Mouse (Mus musculus): ENCODE data around the gene Thg1l. TPM values are rescaled to one million over a fixed set of nuclear protein-coding genes. Genes with fewer than 3 reads are reported as not detected.

Thg1l gene
- polyA plus RNA-seq (2015; fragmentation: Nextera tagmentation; extraction: Ambion mirVana): 13.3 and 13.4 TPM in 2 replicates

- peak; percentile 100 for ATAC-seq
- Histone ChIP-seq H3K4me3 (replicated peaks) (peak within 1 kb of the TSS; percentile 75), H3K9ac (peak within 1 kb of the TSS; percentile 58; the same call in 1 of the 2 replicates), H3K9me3 (no peaks in the 10 kb centered on the region), H3K4me2 (replicated peaks) (peak within 1 kb of the TSS; percentile 54), H3K4me1 (replicated peaks) (0 out of 2 replicates have a peak, but pooled peaks cover 2% of the 10 kb centered on the region), H3K27me3 (replicated peaks) (no peaks in the 10 kb centered on the region), H3K27ac (peak within 1 kb of the TSS; percentile 62; the same call in 1 of the 2 replicates), H3K36me3 (peaks cover 6% of the 10 kb centered on the region; the same call in 1 of the 2 replicates)
- under 1% methylated on average over 32 of the region's 32 CpGs for WGBS
Observed at GRCm38 (mm10) chr11:45955127-45955627, at the start of gene Thg1l. Thg1l (minus strand) TSS chr11:45955494.

GRCm38 (mm10) chr11:45992087-45992486 is 36.8 kb upstream of the Thg1l start:
- Histone ChIP-seq H3K4me2 (replicated peaks) (peak overlapping the region; percentile 66), H3K9me3 (no peaks in the 10 kb centered on the region), H3K4me3 (replicated peaks) (0 out of 2 replicates have a peak overlapping the region, but pooled peaks have one; percentile 20), H3K36me3 (no peaks in the 10 kb centered on the region), H3K9ac (no peak overlapping the region), H3K4me1 (replicated peaks) (0 out of 2 replicates have a peak, but pooled peaks cover 3% of the 10 kb centered on the region), H3K27me3 (replicated peaks) (no peaks in the 10 kb centered on the region), H3K27ac (no peak overlapping the region)
- 46% methylated on average over 13 of the region's 13 CpGs for WGBS
- no peak for ATAC-seq

DNA sequence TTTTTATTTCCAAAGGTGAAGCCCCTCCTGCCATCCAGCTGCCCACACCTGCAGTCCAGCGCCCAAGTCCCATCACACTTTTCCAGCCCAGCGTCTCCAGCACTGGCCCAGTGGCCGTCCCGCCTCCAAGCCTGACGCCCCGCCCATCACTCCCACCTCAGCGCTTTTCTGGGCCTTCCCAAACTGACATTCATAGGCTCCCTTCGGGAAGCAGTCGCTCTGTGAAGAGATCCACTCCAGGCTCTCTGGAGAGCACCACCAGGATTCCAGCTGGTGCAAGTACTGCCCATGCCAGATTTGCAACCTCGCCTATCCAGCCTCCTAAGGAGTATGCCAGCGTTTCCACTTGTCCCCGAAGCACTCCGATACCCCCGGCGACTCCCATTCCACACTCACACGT is 36.3 kb upstream of the Thg1l start:
- Histone ChIP-seq H3K4me1 (replicated peaks) (0 out of 2 replicates have a peak, but pooled peaks cover 3% of the 10 kb centered on the region), H3K4me3 (replicated peaks) (peak overlapping the region; percentile 20), H3K36me3 (no peaks in the 10 kb centered on the region), H3K27ac (no peak overlapping the region), H3K4me2 (replicated peaks) (peak overlapping the region; percentile 66), H3K9ac (peak overlapping the region; percentile 18; the same call in 1 of the 2 replicates), H3K9me3 (no peaks in the 10 kb centered on the region), H3K27me3 (replicated peaks) (no peaks in the 10 kb centered on the region)
- 6% methylated on average over 16 of the region's 16 CpGs for WGBS
- 0 out of 2 replicates have a peak, but pooled peaks have one; percentile 31 for ATAC-seq

DNA sequence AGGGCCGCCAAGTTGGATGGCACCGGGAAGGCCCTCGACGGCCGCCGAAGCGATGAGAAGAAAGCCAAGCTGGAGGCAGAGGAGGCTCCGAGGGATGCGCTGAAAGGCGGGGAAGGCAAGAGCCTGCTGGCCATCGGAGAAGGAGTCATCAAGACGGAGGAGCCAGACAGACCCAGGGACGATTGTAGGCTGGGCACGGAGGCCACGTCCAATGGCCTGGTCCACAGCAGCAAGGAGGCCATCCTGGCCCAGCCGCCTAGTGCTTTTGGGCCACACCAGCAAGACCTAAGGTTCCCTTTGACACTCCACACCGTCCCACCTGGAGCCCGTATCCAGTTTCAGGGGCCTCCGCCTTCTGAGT is 25.6 kb upstream of the Thg1l start:
- Histone ChIP-seq H3K4me1 (replicated peaks) (peaks cover 7% of the 10 kb centered on the region; the same call in 1 of the 2 replicates), H3K27me3 (replicated peaks) (no peaks in the 10 kb centered on the region), H3K9me3 (no peaks in the 10 kb centered on the region), H3K36me3 (no peaks in the 10 kb centered on the region), H3K4me2 (replicated peaks) (peak overlapping the region; percentile 94), H3K9ac (peak overlapping the region; percentile 77), H3K27ac (0 out of 2 replicates have a peak overlapping the region, but pooled peaks have one; percentile 54), H3K4me3 (replicated peaks) (peak overlapping the region; percentile 71)
- ATAC-seq: peak; percentile 52
- WGBS: 41% methylated on average over 19 of the region's 19 CpGs

- peak within 1 kb of the TSS; percentile 77 for H3K9ac ChIP-seq
- no peaks in the 10 kb centered on the region for H3K27me3 ChIP-seq (replicated peaks)
- no peaks in the 10 kb centered on the region for H3K9me3 ChIP-seq
- H3K4me1 ChIP-seq (replicated peaks): peaks cover 7% of the 10 kb centered on the region; the same call in 1 of the 2 replicates
- peak within 1 kb of the TSS; percentile 94 for H3K4me2 ChIP-seq (replicated peaks)
- 13% methylated on average over 74 of the region's 115 CpGs for WGBS
- peak; percentile 92 for ATAC-seq
- H3K27ac ChIP-seq: peak within 1 kb of the TSS; percentile 54
- H3K4me3 ChIP-seq (replicated peaks): peak within 1 kb of the TSS; percentile 71
- H3K36me3 ChIP-seq: no peaks in the 10 kb centered on the region
Observed at GRCm38 (mm10) chr11:45979946-45980892, 24.9 kb upstream of the Thg1l start, which contains the start of gene Sox30. Sox30 (plus strand) TSS chr11:45980310.

DNA sequence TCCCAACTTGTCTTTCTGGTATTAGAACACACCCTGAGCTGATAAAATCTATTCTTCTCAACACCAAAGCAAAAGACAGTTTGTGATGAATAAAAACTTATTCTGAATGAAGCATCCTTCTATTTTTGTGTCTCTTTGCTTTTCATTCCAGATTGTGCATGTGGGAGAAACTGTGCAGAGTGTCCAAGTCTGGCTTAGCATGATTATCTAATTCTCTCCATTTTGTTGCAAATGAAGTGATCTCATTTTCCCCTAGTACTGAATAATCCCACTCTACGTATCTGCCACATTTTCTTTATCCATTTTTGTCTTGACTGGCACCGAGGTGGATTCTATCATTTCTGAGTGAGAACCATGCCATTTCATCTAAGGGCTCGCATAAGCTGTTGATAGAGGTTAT is 20.8 kb upstream of the Thg1l start:
- Histone ChIP-seq H3K36me3 (no peaks in the 10 kb centered on the region), H3K27me3 (replicated peaks) (no peaks in the 10 kb centered on the region), H3K27ac (no peak overlapping the region), H3K4me2 (replicated peaks) (no peak overlapping the region), H3K9me3 (no peaks in the 10 kb centered on the region), H3K4me1 (replicated peaks) (peaks cover 7% of the 10 kb centered on the region; the same call in 1 of the 2 replicates), H3K9ac (no peak overlapping the region), H3K4me3 (replicated peaks) (no peak overlapping the region)
- WGBS: 83% methylated on average over 3 of the region's 3 CpGs
- ATAC-seq: no peak

DNA sequence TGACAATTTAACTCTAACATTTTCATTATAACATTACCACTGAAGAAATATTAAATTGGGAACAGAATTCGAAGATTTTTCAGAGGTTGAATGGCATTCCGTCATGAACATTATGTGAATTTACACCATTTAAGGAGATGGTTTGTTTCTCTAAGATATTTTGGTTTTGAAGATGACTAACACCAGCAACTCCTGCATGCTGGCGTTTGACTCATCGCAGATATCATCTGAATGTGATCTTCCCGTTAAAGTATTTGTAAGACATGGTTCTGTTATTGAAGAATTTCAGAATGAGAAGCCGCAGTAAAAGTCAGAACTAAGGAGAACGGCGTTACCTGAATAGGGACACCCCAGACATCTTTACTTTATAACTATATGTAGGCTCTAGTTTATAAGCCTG is 19.2 kb upstream of the Thg1l start:
- Histone ChIP-seq H3K27ac (no peak overlapping the region), H3K4me1 (replicated peaks) (no peaks in the 10 kb centered on the region), H3K4me3 (replicated peaks) (no peak overlapping the region), H3K4me2 (replicated peaks) (no peak overlapping the region), H3K36me3 (no peaks in the 10 kb centered on the region), H3K27me3 (replicated peaks) (no peaks in the 10 kb centered on the region), H3K9me3 (no peaks in the 10 kb centered on the region), H3K9ac (no peak overlapping the region)
- no peak for ATAC-seq
- 87% methylated on average over 8 of the region's 8 CpGs for WGBS

GRCm38 (mm10) chr11:45973635-45974034 is 18.3 kb upstream of the Thg1l start:
- Histone ChIP-seq H3K4me2 (replicated peaks) (no peak overlapping the region), H3K9me3 (no peaks in the 10 kb centered on the region), H3K36me3 (no peaks in the 10 kb centered on the region), H3K4me1 (replicated peaks) (no peaks in the 10 kb centered on the region), H3K4me3 (replicated peaks) (no peak overlapping the region), H3K27ac (no peak overlapping the region), H3K27me3 (replicated peaks) (no peaks in the 10 kb centered on the region), H3K9ac (no peak overlapping the region)
- 78% methylated on average over 5 of the region's 5 CpGs for WGBS
- ATAC-seq: no peak

GRCm38 (mm10) chr11:45968466-45968865 is 13.2 kb upstream of the Thg1l start:
- no peaks in the 10 kb centered on the region for H3K36me3 ChIP-seq
- no peak for ATAC-seq
- WGBS: 87% methylated on average over 3 of the region's 3 CpGs

DNA sequence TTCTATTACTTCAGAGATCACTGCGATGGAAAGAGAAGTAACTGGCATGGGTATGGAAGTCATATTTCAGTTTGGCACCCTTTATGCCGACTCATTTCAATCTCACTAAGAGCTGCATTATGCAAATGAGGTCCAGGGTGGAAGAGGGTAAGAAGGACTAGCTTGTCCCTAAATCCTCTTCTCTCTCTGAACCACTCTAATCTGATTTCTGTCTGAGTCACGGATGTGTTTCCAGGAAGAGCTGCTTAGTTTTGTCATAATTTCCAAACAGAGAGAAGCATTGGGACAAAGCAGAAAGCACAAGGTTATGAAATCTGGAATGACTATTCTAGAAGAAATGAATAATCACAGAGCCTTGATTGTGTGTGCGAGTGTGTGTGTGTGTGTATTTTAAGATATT is 11.6 kb upstream of the Thg1l start:
- no peak for ATAC-seq
- no peaks in the 10 kb centered on the region for H3K4me1 ChIP-seq (replicated peaks)
- 74% methylated on average over 4 of the region's 4 CpGs for WGBS

More at GRCm38 (mm10) chr11:45968466-45968865, 13.2 kb upstream of the Thg1l start:
- Histone ChIP-seq H3K4me3 (replicated peaks) (no peak overlapping the region), H3K4me1 (replicated peaks) (no peaks in the 10 kb centered on the region), H3K9ac (no peak overlapping the region), H3K4me2 (replicated peaks) (no peak overlapping the region), H3K27me3 (replicated peaks) (no peaks in the 10 kb centered on the region), H3K9me3 (no peaks in the 10 kb centered on the region), H3K27ac (no peak overlapping the region)

DNA sequence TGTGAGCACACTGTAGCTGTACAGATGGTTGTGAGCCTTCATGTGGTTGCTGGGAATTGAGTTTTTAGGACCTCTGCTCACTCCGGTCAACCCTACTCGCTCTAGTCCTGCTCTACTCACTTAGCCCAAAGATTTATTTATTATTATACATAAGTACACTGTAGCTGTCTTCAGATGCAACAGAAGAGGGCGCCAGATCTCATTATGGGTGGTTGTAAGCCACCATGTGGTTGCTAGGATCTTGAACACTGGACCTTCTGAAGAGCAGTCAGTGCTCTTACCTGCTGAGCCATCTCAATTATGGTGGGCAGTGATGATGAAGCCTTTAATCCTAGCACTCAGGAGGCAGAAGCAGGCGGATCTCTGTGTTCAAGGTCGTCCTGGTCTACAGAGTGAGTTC is 4.7 kb upstream of the Thg1l start:
- ATAC-seq: no peak
- Histone ChIP-seq H3K4me3 (replicated peaks) (no peak overlapping the region), H3K9me3 (no peaks in the 10 kb centered on the region), H3K4me1 (replicated peaks) (no peaks in the 10 kb centered on the region), H3K4me2 (replicated peaks) (no peak overlapping the region), H3K36me3 (no peaks in the 10 kb centered on the region), H3K9ac (no peak overlapping the region), H3K27me3 (replicated peaks) (no peaks in the 10 kb centered on the region), H3K27ac (no peak overlapping the region)
- WGBS: 78% methylated on average over 5 of the region's 5 CpGs

More for the DNA sequence above, 11.6 kb upstream of the Thg1l start:
- H3K27ac ChIP-seq: no peak overlapping the region
- no peak overlapping the region for H3K4me3 ChIP-seq (replicated peaks)
- no peak overlapping the region for H3K9ac ChIP-seq
- no peaks in the 10 kb centered on the region for H3K9me3 ChIP-seq
- H3K36me3 ChIP-seq: no peaks in the 10 kb centered on the region
- no peak overlapping the region for H3K4me2 ChIP-seq (replicated peaks)
- H3K27me3 ChIP-seq (replicated peaks): no peaks in the 10 kb centered on the region

GRCm38 (mm10) chr11:45959598-45959997 is 4.3 kb upstream of the Thg1l start:
- ATAC-seq: no peak

More at GRCm38 (mm10) chr11:45959598-45959997, 4.3 kb upstream of the Thg1l start:
- Histone ChIP-seq H3K4me2 (replicated peaks) (no peak overlapping the region), H3K9ac (no peak overlapping the region), H3K4me1 (replicated peaks) (0 out of 2 replicates have a peak, but pooled peaks cover 2% of the 10 kb centered on the region), H3K4me3 (replicated peaks) (no peak overlapping the region), H3K36me3 (no peaks in the 10 kb centered on the region), H3K27ac (no peak overlapping the region), H3K27me3 (replicated peaks) (no peaks in the 10 kb centered on the region), H3K9me3 (no peaks in the 10 kb centered on the region)
- 77% methylated on average over 3 of the region's 3 CpGs for WGBS

Measured in intestine, embryonic 15.5 days (tissue).